Mouse (Mus musculus) CH12.LX (cell line): ENCODE measurements around the gene Wdr24. TPM values are rescaled to one million over a fixed set of nuclear protein-coding genes. Genes with fewer than 3 reads are reported as not detected.

Source experiments
- DNase-seq: peaks from one replicate; pipeline ENCODE4 v3.0.0-alpha.2; 2013; ENCODE audit errors: extremely low read depth
- H3K27ac ChIP-seq: 2 replicates; pipeline ENCODE4 v1.5.1; 2012; ENCODE audit warnings: low read depth, mild to moderate bottlenecking, control low read depth, moderate library complexity; ENCODE audit not compliant: insufficient read depth
- H3K27me3 ChIP-seq: replicated peaks from 2 replicates; pipeline ENCODE3; 2012; ENCODE audit warnings: inconsistent platforms
- H3K36me3 ChIP-seq, 2 experiments: replicated peaks in 1 of 2; 2 replicates each; pipeline versions ENCODE3 to v1.6.1; 2012; ENCODE audit warnings: inconsistent platforms in 1 of 2, low read length in 1 of 2, mild to moderate bottlenecking in 1 of 2, mixed read lengths in 1 of 2, moderate library complexity in 1 of 2; ENCODE audit not compliant: control insufficient read depth in 1 of 2, insufficient read depth in 1 of 2
- H3K4me1 ChIP-seq, 2 experiments: 2 replicates each; pipeline ENCODE4 v1.6.1; 2012; ENCODE audit warnings: inconsistent platforms in 1 of 2, moderate library complexity in 1 of 2; ENCODE audit not compliant: insufficient read depth in 2 of 2, control insufficient read depth in 1 of 2
- H3K4me2 ChIP-seq: 2 replicates; pipeline ENCODE4 v1.6.1; 2012; ENCODE audit warnings: low read depth, mild to moderate bottlenecking, control low read depth; ENCODE audit not compliant: poor library complexity, insufficient read depth, severe bottlenecking
- H3K4me3 ChIP-seq, 3 experiments: fragments of 150-350 bp in 1 of 3; sonication (generic) in 1 of 3; replicated peaks in 1 of 3; 2 replicates each; pipeline versions ENCODE3 to v1.5.1; 2011 to 2012; ENCODE audit warnings: low read depth in 2 of 3, low read length in 2 of 3, mild to moderate bottlenecking in 2 of 3, moderate library complexity in 2 of 3, control low read depth in 1 of 3, improper control_type of control experiment in 1 of 3, inconsistent platforms in 1 of 3, mixed read lengths in 1 of 3; ENCODE audit not compliant: poor library complexity in 1 of 3
- H3K79me2 ChIP-seq: replicated peaks from 2 replicates; pipeline ENCODE4 v1.6.1; 2012; ENCODE audit warnings: mild to moderate bottlenecking, moderate library complexity; ENCODE audit not compliant: control insufficient read depth, poor library complexity, insufficient read depth, severe bottlenecking; ENCODE audit errors: extremely low read depth
- H3K9ac ChIP-seq: 2 replicates; pipeline ENCODE4 v1.6.1; 2012; ENCODE audit warnings: low read depth, mild to moderate bottlenecking, control low read depth, moderate library complexity; ENCODE audit not compliant: insufficient read depth
- H3K9me3 ChIP-seq: replicated peaks from 2 replicates; pipeline ENCODE3; 2012; ENCODE audit warnings: low read length, inconsistent platforms, mixed read lengths
- BHLHE40 ChIP-seq: IDR thresholded peaks from 2 replicates; pipeline ENCODE4 v1.6.1; 2011; ENCODE audit warnings: mild to moderate bottlenecking, low read depth, low read length, improper control_type of control experiment
- CHD2 ChIP-seq: IDR thresholded peaks from 2 replicates; pipeline ENCODE4 v1.6.1; 2011; ENCODE audit warnings: low read length, improper control_type of control experiment
- CTCF ChIP-seq, 2 experiments: IDR thresholded peaks in 1 of 2; conservative IDR thresholded peaks in 1 of 2; 2 replicates each; pipeline ENCODE4 v1.5.1; 2011 to 2012; ENCODE audit warnings: low read depth in 2 of 2, low read length in 2 of 2, improper control_type of control experiment in 1 of 2, inconsistent platforms in 1 of 2, mild to moderate bottlenecking in 1 of 2, moderate library complexity in 1 of 2
- E2F4 ChIP-seq: IDR thresholded peaks from 2 replicates; pipeline ENCODE4 v1.6.1; 2011; ENCODE audit warnings: low read depth, low read length, improper control_type of control experiment; ENCODE audit not compliant: insufficient replicate concordance
- ELF1 ChIP-seq: IDR thresholded peaks from 2 replicates; pipeline ENCODE4 v1.6.1; 2014; ENCODE audit warnings: low read depth, mild to moderate bottlenecking, inconsistent platforms, low read length, improper control_type of control experiment
- HCFC1 ChIP-seq: IDR thresholded peaks from 2 replicates; pipeline ENCODE4 v1.6.1; 2012; ENCODE audit warnings: low read depth, mild to moderate bottlenecking, inconsistent platforms, low read length, improper control_type of control experiment
- NELFE ChIP-seq: IDR thresholded peaks from 2 replicates; pipeline ENCODE4 v1.6.1; 2011; ENCODE audit warnings: low read depth, low read length, improper control_type of control experiment
- NRF1 ChIP-seq: IDR thresholded peaks from 2 replicates; pipeline ENCODE4 v1.6.1; 2014; ENCODE audit warnings: low read depth, mild to moderate bottlenecking, inconsistent platforms, low read length, improper control_type of control experiment, moderate library complexity
- POLR2A ChIP-seq: IDR thresholded peaks from 2 replicates; pipeline ENCODE4 v1.6.1; 2011; ENCODE audit warnings: low read depth, mild to moderate bottlenecking, improper control_type of control experiment, low read length
- POLR2AphosphoS2 ChIP-seq: IDR thresholded peaks from 2 replicates; pipeline ENCODE4 v1.6.1; 2011; ENCODE audit warnings: low read depth, low read length, improper control_type of control experiment
- SMC3 ChIP-seq: IDR thresholded peaks from 2 replicates; pipeline ENCODE4 v1.6.1; 2011; ENCODE audit warnings: low read depth, low read length, improper control_type of control experiment
- TCF12 ChIP-seq: IDR thresholded peaks from 2 replicates; pipeline ENCODE4 v1.6.1; 2014; ENCODE audit warnings: low read depth, mild to moderate bottlenecking, inconsistent platforms, low read length, improper control_type of control experiment
- USF2 ChIP-seq: conservative IDR thresholded peaks from 2 replicates; pipeline ENCODE4 v1.6.1; 2011; ENCODE audit warnings: low read depth, low read length, improper control_type of control experiment
- ZC3H11A ChIP-seq: IDR thresholded peaks from 2 replicates; pipeline ENCODE4 v1.6.1; 2012; ENCODE audit warnings: low read depth, mild to moderate bottlenecking, inconsistent platforms, low read length, improper control_type of control experiment
- ZNF384 ChIP-seq: IDR thresholded peaks from 2 replicates; pipeline ENCODE4 v1.6.1; 2012; ENCODE audit warnings: low read depth, low read length, improper control_type of control experiment, inconsistent platforms
- dilution Hi-C: fragments of 300-500 bp; cut with MboI; formaldehyde crosslinking; loops from 2 replicates; pipeline ENCODE4 v1.14.3; 2020; ENCODE audit warnings: low sequenced_read_pairs; ENCODE audit not compliant: extremely low pct_unique_long_range_greater_than_20kb, extremely low pct_ligation_motif_present
- in situ Hi-C: fragments of 300-500 bp; cut with MboI; formaldehyde crosslinking; loops from 3 replicates; pipeline ENCODE4 v1.14.3; 2019; ENCODE audit warnings: low sequenced_read_pairs, low pct_ligation_motif_present, low pct_unique_long_range_greater_than_20kb, mixed read lengths
- polyA plus RNA-seq: library from polyadenylated mRNA; unstranded; fragments of >175 nt; gene quantifications from 2 replicates; pipeline ENCODE4 v1.2.1, GENCODE M21; 2012; ENCODE audit warnings: low read depth; ENCODE audit not compliant: insufficient read length
- total RNA-seq, 2 experiments: library from RNA; depleted of rRNA; stranded (reverse); fragments of 300-350 nt in 1 of 2; fragments of >200 nt in 1 of 2; gene quantifications; 2 replicates each; pipeline ENCODE4 v1.2.3; 2012 to 2014

Wdr24 gene
- total and polyA plus RNA-seq, 3 experiments = 20.4 to 28.6 (median 20.9) TPM

DNA sequence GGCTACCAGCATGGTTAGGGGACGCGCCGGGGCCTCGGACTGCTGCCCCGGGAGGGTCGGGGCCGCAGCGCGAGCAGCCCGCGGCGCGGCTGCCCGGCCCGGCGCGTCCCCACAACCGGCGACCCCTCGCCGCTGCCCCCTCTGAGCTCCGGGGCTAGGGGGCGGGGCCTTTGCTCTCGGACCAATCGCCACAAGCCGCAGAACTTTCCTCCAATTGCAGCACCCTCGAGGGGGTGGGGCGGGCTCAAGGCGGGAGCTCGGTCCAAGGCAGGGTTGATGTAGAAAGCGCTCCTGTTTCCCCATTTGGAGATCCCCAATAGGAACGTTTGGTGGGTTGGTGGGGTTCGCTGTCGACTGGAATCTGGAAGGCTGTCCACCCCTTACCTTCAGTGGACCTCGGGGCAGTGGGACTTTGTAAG, 26.5 kb upstream of the Wdr24 start, which contains the start of gene Metrn:
Metrn (minus strand) TSS at position 186 of the 419 bp plus-strand sequence.
- H3K4me3 ChIP-seq = peak within 1 kb of the TSS; percentile 64 to 78 (median 67)
- H3K4me1 ChIP-seq = peaks cover 14 to 24% of the 10 kb centered on the region in 2 experiments
- dilution Hi-C loops (no loop called here), in situ Hi-C loops (loop anchor here (10.0 kb wide), 1 partner anchor 62 kb away; the partner anchor contains the start of gene Mslnl)
- H3K27ac ChIP-seq = no peak within 1 kb of the TSS
- peak within 1 kb of the TSS; percentile 79 for H3K4me2 ChIP-seq
- H3K9ac ChIP-seq = peak within 1 kb of the TSS; percentile 81
- TF ChIP-seq POLR2AphosphoS2 (no peak), POLR2A (peak; percentile 61), BHLHE40 (no peak), E2F4 (no peak), TCF12 (peak; percentile 38; the same call in 1 of the 2 replicates), CHD2 (0 out of 2 replicates have a peak, but pooled peaks have one; percentile 18)
- H3K27me3 ChIP-seq = peaks cover 27% of the 10 kb centered on the region
- DNase-seq = peak; percentile 83
- peaks cover 0 to 8% of the 10 kb centered on the region in 2 experiments for H3K36me3 ChIP-seq
- peaks cover 2% of the 10 kb centered on the region for H3K9me3 ChIP-seq
- no peaks in the 10 kb centered on the region for H3K79me2 ChIP-seq

DNA sequence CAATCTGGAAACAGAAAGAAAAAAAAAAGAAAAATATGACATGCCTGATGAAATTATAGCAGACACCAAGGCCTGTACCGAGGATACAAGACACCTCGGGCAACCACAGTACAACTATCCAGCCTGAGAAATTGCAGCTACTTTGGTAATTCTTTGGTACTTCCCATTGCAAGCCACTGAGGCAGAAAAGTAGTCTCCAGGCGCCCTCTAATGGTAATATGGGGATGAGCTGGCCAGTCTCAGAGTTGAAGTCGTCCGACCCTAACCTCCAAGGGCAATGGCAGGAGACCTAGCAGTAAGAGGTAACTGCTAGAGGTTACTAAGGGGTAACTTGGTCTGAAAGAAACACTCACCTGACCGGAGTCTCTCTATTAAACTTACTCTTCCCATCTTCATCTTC, 22.4 kb upstream of the Wdr24 start:
- DNase-seq = peak; percentile 81
- dilution Hi-C loops (no loop called here), in situ Hi-C loops (no loop called here)
- Histone ChIP-seq H3K9me3 (peaks cover 2% of the 10 kb centered on the region), H3K27ac (no peak overlapping the region), H3K4me1 (peaks cover 5 to 10% of the 10 kb centered on the region in 2 experiments; a peak in 3 of 4 replicates), H3K4me2 (no peak overlapping the region), H3K79me2 (no peaks in the 10 kb centered on the region), H3K4me3 (no peak overlapping the region), H3K27me3 (peaks cover 57% of the 10 kb centered on the region), H3K36me3 (no peaks in the 10 kb centered on the region), H3K9ac (no peak overlapping the region)
- TF ChIP-seq USF2 (no peak), NRF1 (peak; percentile 54), ZNF384 (no peak), ELF1 (peak; percentile 57), ZC3H11A (peak; percentile 55), HCFC1 (peak; percentile 63), CTCF (conservative IDR thresholded peaks at IDR 0.05 in 1 of 2, IDR thresholded peaks at IDR 0.05 in 1 of 2; ENCODE audit: low read depth in 2 of 2, low read length in 2 of 2) (peak; percentile 77 to 98), SMC3 (peak; percentile 81), NELFE (peak; percentile 31; the same call in 1 of the 2 replicates)
